Mouse (Mus musculus): ENCODE data around the gene Acyp1. TPM values are rescaled to one million over a fixed set of nuclear protein-coding genes. Genes with fewer than 3 reads are reported as not detected.

Gene Acyp1
- 10 to 100 TPM; 33.2 to 36.4 TPM for total RNA-seq (2021)
- long read RNA-seq, experiment 1, transcript Acyp1-201 (3 exons, 648 nt), result major isoform, 8 of 11 reads
- long read RNA-seq, experiment 1, partial matches to known transcripts, result 0 of 11 reads
- long read RNA-seq, experiment 1, other reads (novel, unspliced or antisense), result 1 of 11 reads
- long read RNA-seq, experiment 2, transcript Acyp1-201 (3 exons, 648 nt), result major isoform, 12 of 14 reads
- long read RNA-seq, experiment 2, partial matches to known transcripts, result 1 of 14 reads
- long read RNA-seq, experiment 2, other reads (novel, unspliced or antisense), result 0 of 14 reads

- DNase-seq (ENCODE audit: low spot score in 2 of 2), result no peak
These were observed at the start of gene Acyp1 for GRCm38 (mm10) chr12:85287809-85288485. Acyp1 (minus strand) TSS chr12:85288438.

- DNase-seq (ENCODE audit: low spot score in 2 of 2), result no peak
These were observed 49.5 kb upstream of the Acyp1 start for GRCm38 (mm10) chr12:85337567-85338311.

- DNase-seq (ENCODE audit: low spot score in 2 of 2), result no peak
These were observed 41.9 kb upstream of the Acyp1 start for GRCm38 (mm10) chr12:85330153-85330552.

- DNase-seq (ENCODE audit: low spot score in 2 of 2), result no peak
These were observed 20.4 kb upstream of the Acyp1 start for GRCm38 (mm10) chr12:85308651-85309050.

GRCm38 (mm10) chr12:85305247-85305892, 17.1 kb upstream of the Acyp1 start:
- peak; percentile 81 to 87 for DNase-seq (ENCODE audit: low spot score in 2 of 2)

GRCm38 (mm10) chr12:85304725-85305124, 16.5 kb upstream of the Acyp1 start:
- no peak for DNase-seq (ENCODE audit: low spot score in 2 of 2)

- no peak for DNase-seq (ENCODE audit: low spot score in 2 of 2)
These were observed 15.0 kb upstream of the Acyp1 start for GRCm38 (mm10) chr12:85303256-85303655.

- no peak for DNase-seq (ENCODE audit: low spot score in 2 of 2)
These were observed 10.6 kb upstream of the Acyp1 start for GRCm38 (mm10) chr12:85298835-85299180.

- DNase-seq (ENCODE audit: low spot score in 2 of 2), result no peak
These were observed 10.0 kb upstream of the Acyp1 start for GRCm38 (mm10) chr12:85298127-85298834.

- no peak for DNase-seq (ENCODE audit: low spot score in 2 of 2)
These were observed 9.2 kb upstream of the Acyp1 start for GRCm38 (mm10) chr12:85297345-85297997.

- DNase-seq (ENCODE audit: low spot score in 2 of 2), result no peak
These were observed 8.7 kb upstream of the Acyp1 start for GRCm38 (mm10) chr12:85296915-85297314.

- DNase-seq (ENCODE audit: low spot score in 2 of 2), result no peak
These were observed 7.3 kb upstream of the Acyp1 start for GRCm38 (mm10) chr12:85295506-85295905.

- no peak for DNase-seq (ENCODE audit: low spot score in 2 of 2)
These were observed 4.7 kb upstream of the Acyp1 start for GRCm38 (mm10) chr12:85292906-85293305.

GRCm38 (mm10) chr12:85292288-85292687, 4.0 kb upstream of the Acyp1 start:
- no peak for DNase-seq (ENCODE audit: low spot score in 2 of 2)

GRCm38 (mm10) chr12:85291541-85291940, 3.3 kb upstream of the Acyp1 start:
- no peak for DNase-seq (ENCODE audit: low spot score in 2 of 2)

GRCm38 (mm10) chr12:85290633-85291032, 2.4 kb upstream of the Acyp1 start:
- DNase-seq (ENCODE audit: low spot score in 2 of 2), result no peak

GRCm38 (mm10) chr12:85289157-85290000, 1.1 kb upstream of the Acyp1 start:
- peak in 1 of 2 experiments; percentile 27 for DNase-seq (ENCODE audit: low spot score in 2 of 2)

- DNase-seq (ENCODE audit: low spot score in 2 of 2), result peak; percentile 82 to 85
These were observed 383 bp upstream of the Acyp1 start, which contains the start of gene Zc2hc1c for GRCm38 (mm10) chr12:85288486-85289156. Zc2hc1c (plus strand) TSS chr12:85288591.

GRCm38 (mm10) chr12:85286941-85287340, 1.3 kb downstream of the Acyp1 start:
- DNase-seq (ENCODE audit: low spot score in 2 of 2), result no peak
